Mouse (Mus musculus): ENCODE data around the gene Ttbk2. TPM values are rescaled to one million over a fixed set of nuclear protein-coding genes. Genes with fewer than 3 reads are reported as not detected.

The Ttbk2 gene
- 7.1 and 9.1 TPM in 2 replicates for polyA plus RNA-seq (2016; fragmentation: Nextera tagmentation; extraction: Ambion mirVana)

DNA sequence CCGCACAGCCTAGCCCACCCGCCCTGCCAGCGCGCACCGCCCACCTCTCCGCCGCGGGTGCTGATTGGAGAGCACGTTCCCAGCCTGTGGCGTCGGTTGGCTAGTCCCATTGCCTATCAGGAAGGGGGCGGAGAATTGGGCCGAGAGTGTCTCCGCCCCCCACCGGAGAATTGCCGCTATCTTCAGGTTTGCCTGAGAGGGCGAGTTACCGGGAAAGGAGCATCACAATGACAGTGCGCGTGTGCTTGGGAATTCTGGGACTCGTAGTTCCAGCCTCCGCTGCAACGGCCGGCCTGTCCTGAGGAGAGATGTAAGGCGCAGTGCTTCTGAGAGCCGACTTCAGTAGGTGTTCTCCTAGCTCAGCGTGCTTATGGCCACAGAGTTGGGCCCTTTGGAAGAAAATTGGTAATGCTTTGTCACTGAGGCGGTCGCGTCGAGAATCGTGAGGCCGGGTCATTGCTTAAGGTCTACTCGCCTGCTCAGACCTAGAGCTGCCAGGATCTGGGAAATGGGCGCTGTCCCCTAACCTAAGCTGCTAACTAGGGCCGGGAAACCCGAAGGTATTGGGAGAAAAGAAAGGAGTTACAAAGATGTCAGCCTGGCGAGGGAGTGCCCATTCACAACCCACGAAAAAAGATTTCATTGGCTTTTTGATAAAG is at the start of gene Ttbk2:
Gene Ttbk2 (minus strand): TSS at position 181 of the 659 bp plus-strand sequence.
- peak within 1 kb of the TSS; percentile 79 for H3K9ac ChIP-seq
- H3K36me3 ChIP-seq = no peaks in the 10 kb centered on the region
- H3K27ac ChIP-seq = peak within 1 kb of the TSS; percentile 64; the same call in 1 of the 2 replicates
- H3K9me3 ChIP-seq = no peaks in the 10 kb centered on the region
- peak within 1 kb of the TSS; percentile 69 for H3K4me2 ChIP-seq (replicated peaks)
- 0 out of 2 replicates have a peak, but pooled peaks cover 5% of the 10 kb centered on the region for H3K4me1 ChIP-seq
- H3K4me3 ChIP-seq = peak within 1 kb of the TSS; percentile 86
- peak; percentile 100 for ATAC-seq (ENCODE audit: insufficient number of reproducible peaks, insufficient read depth, low FRiP score, low TSS enrichment)
- no peaks in the 10 kb centered on the region for H3K27me3 ChIP-seq
- 1% methylated on average over 39 of the region's 39 CpGs for WGBS

DNA sequence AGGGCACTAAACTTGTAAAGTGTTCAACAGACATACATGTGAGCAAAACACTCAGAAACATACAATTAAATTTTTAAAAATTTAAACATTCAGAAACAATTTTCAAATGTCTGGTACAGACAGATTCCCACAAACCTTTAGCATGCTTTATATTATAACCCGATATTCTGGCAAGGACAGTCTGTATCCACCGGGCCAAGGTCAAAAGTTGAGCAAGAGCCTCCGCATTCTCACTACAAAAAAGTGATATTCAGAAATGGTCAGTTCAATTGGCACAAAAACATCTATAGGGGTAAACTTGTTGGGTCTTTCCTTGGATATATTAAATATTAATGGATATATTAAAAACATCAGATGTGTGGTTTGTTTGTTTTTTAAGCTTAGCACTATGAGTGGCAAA is 46.0 kb upstream of the Ttbk2 start:
- ATAC-seq (ENCODE audit: insufficient number of reproducible peaks, insufficient read depth, low FRiP score, low TSS enrichment) = no peak
- H3K9me3 ChIP-seq = no peaks in the 10 kb centered on the region
- no peaks in the 10 kb centered on the region for H3K4me1 ChIP-seq
- no peak overlapping the region for H3K4me3 ChIP-seq
- no peaks in the 10 kb centered on the region for H3K27me3 ChIP-seq
- H3K4me2 ChIP-seq (replicated peaks) = no peak overlapping the region
- H3K36me3 ChIP-seq = peaks cover 70% of the 10 kb centered on the region
- WGBS = 94% methylated on average over 3 of the region's 3 CpGs
- no peak overlapping the region for H3K9ac ChIP-seq
- H3K27ac ChIP-seq = no peak overlapping the region

DNA sequence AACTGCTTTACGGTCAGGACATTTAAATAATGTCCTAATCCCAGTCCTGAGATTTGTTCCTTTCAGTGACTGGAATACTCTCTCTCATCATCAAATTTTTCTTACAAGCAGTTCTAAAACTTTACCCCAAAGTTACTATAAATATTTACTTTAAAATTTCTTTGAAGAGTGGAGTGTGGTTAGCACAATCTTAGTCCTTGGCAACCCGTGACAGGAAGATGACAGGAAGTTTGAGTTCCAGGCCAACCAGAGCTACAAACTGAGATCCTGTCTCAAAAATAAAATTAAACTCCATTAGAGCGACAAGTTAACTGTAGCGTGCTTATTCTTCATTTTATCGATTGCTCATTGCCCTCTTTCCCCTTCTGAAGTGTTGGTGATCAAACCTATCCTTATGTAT is 37.2 kb upstream of the Ttbk2 start:
- H3K9ac ChIP-seq = no peak overlapping the region
- WGBS = 86% methylated on average over 5 of the region's 5 CpGs
- no peaks in the 10 kb centered on the region for H3K27me3 ChIP-seq
- H3K27ac ChIP-seq = no peak overlapping the region
- no peaks in the 10 kb centered on the region for H3K9me3 ChIP-seq
- H3K4me3 ChIP-seq = no peak overlapping the region
- no peak for ATAC-seq (ENCODE audit: insufficient number of reproducible peaks, insufficient read depth, low FRiP score, low TSS enrichment)
- peaks cover 39% of the 10 kb centered on the region for H3K36me3 ChIP-seq
- H3K4me1 ChIP-seq = no peaks in the 10 kb centered on the region
- H3K4me2 ChIP-seq (replicated peaks) = no peak overlapping the region

DNA sequence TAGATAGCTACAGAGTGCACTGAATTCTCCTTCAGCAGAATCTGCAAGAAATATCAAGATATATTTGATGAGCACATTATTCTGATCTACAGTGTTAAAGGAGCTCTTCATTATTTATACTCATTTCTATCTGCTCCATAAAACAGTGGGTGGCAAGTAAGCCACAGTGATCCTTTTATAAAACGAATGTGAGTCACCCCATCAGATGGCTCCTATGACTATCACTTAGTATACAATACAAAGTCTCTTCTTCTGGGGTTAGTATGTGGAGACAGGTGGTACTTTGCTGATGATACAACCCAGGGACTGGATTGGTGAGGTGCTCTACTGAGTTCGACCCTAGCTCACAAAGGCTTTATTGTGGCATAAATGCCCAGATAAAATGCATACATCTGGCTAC is 22.8 kb upstream of the Ttbk2 start:
- Histone ChIP-seq H3K9me3 (no peaks in the 10 kb centered on the region), H3K4me1 (no peaks in the 10 kb centered on the region), H3K4me3 (no peak overlapping the region), H3K36me3 (peaks cover 52% of the 10 kb centered on the region), H3K4me2 (replicated peaks) (no peak overlapping the region), H3K9ac (no peak overlapping the region), H3K27me3 (no peaks in the 10 kb centered on the region), H3K27ac (no peak overlapping the region)
- WGBS = 91% methylated on average over 2 of the region's 2 CpGs
- ATAC-seq (ENCODE audit: insufficient number of reproducible peaks, insufficient read depth, low FRiP score, low TSS enrichment) = no peak

DNA sequence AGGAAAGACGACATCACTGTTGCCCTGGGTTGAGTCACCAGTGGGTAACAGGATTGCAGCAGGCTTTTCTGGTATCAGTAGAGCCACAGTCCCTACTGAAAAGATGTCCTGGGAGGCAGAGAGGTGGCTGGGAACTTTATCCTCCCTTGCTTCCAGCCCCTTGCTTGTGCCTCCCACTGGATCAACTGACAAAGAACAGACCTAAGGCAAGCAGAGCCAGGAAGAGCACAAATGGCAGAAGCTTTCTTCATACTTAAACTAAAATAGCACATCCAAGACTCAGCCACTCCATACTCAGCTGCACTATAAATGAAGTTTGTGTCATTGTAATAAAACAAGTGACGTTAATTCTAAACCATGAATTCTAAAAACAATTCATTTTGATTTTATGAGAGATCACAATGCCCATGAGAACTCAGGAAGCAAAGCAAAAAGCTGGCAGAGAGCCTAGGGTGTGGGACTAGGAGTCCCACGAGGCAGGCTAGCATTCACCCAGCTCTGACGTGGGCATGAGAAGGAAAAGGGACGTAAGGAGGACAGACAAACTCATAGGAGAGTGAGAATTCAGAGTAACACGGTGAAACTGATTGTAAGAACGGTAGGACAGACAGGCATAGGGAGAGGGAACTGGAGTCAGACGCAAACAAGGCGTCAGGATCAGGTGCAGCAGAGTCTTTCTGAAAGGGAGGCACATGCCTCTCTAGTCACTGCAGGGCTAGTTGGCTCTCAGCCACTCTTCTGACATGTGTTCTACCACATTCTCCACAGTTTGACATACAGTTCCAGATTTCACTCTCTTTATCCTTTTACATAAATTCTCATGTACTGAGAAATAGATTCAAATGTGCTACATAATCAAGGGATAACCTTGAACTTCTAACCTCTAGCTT is 21.3 kb upstream of the Ttbk2 start:
- Histone ChIP-seq H3K27ac (no peak overlapping the region), H3K4me3 (no peak overlapping the region), H3K4me2 (replicated peaks) (no peak overlapping the region), H3K9me3 (no peaks in the 10 kb centered on the region), H3K4me1 (no peaks in the 10 kb centered on the region), H3K9ac (no peak overlapping the region), H3K36me3 (peaks cover 53% of the 10 kb centered on the region), H3K27me3 (no peaks in the 10 kb centered on the region)
- ATAC-seq (ENCODE audit: insufficient number of reproducible peaks, insufficient read depth, low FRiP score, low TSS enrichment) = no peak
- 88% methylated on average over 9 of the region's 9 CpGs for WGBS

DNA sequence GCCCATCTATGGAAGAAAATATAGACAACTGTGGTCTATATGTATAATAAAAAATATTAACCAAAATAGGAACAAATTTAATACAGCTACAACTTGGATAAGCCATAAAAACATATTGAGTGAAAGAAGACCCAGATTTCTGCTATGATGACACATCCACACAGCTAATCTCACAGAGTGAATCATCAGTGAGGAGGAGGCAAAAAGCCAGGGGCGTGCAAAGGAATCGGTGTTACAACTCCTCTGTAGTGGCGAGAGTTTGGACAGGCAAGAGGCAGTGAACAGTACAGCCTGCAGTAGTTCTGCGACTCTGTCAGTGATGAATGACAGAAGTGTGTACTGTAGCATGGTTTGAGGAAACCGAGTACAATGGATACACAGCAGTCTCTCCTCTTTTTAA is 16.9 kb upstream of the Ttbk2 start:
- H3K4me2 ChIP-seq (replicated peaks) = no peak overlapping the region
- WGBS = 86% methylated on average over 5 of the region's 5 CpGs
- no peaks in the 10 kb centered on the region for H3K27me3 ChIP-seq
- no peaks in the 10 kb centered on the region for H3K4me1 ChIP-seq
- H3K4me3 ChIP-seq = no peak overlapping the region
- no peak for ATAC-seq (ENCODE audit: insufficient number of reproducible peaks, insufficient read depth, low FRiP score, low TSS enrichment)
- H3K27ac ChIP-seq = no peak overlapping the region
- H3K9ac ChIP-seq = no peak overlapping the region
- peaks cover 57% of the 10 kb centered on the region for H3K36me3 ChIP-seq
- H3K9me3 ChIP-seq = no peaks in the 10 kb centered on the region

DNA sequence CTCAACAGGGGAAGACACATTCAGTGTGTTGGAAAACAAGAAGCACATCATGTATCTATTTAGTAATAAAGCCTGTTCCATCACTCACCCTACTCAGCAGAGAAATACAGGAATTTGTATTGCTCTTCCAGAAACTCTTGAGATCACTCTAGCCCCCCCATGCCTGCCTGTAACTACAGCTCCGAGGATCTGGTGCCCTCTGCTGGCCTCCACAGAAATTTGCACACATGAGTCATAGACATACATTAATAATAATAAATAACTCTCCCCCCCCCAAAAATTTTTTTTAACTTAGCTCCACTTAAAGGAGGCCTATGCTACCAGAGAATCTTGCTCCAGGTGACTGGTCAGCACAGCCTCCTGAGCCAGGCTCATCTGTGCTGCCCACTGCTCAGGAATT is 16.2 kb upstream of the Ttbk2 start:
- Histone ChIP-seq H3K9me3 (no peaks in the 10 kb centered on the region), H3K4me1 (no peaks in the 10 kb centered on the region), H3K27ac (no peak overlapping the region), H3K4me2 (replicated peaks) (no peak overlapping the region), H3K4me3 (no peak overlapping the region), H3K27me3 (no peaks in the 10 kb centered on the region), H3K36me3 (peaks cover 56% of the 10 kb centered on the region), H3K9ac (no peak overlapping the region)
- WGBS = 11% methylated on average over 1 of the region's 1 CpGs
- no peak for ATAC-seq (ENCODE audit: insufficient number of reproducible peaks, insufficient read depth, low FRiP score, low TSS enrichment)

DNA sequence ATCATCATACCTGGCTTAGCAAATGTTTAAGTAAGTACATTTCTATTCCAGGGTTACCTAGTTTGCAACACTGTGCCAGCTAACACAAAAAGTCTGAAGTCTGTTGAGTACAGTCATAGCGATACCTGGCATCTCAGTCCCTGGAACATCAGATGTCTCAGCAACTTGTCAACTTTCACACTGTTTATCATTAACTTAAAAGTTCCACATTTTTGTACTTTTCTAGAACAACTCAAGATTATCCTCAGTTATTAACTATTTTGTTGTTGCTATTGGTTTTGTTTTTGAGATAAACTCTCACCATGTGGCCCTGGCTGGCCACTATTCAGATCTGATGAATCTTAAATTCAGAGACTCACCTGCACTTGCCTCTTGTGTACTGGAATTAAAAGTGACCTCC is 13.0 kb upstream of the Ttbk2 start:
- no peak overlapping the region for H3K4me2 ChIP-seq (replicated peaks)

DNA sequence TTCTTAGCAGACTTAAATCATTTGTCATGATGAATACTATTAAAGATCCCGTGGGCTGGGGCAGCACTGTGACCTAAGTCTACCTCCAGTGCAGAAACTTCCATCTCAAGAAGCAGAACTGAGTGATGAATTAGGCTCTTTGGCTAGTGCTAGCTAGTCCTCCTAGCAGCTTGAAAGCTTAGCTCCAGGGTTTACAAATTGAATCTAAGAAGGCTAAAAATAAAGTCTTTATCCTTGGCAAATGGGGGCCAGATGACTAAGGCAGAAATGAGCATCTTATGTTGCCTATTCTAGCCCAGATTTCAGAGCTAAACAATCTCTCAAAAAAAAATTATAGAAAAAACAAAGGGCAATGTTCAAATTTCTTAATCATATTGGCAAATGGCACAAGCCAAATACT is 10.3 kb upstream of the Ttbk2 start:
- Histone ChIP-seq H3K9me3 (no peaks in the 10 kb centered on the region), H3K4me2 (replicated peaks) (no peak overlapping the region), H3K4me3 (no peak overlapping the region), H3K9ac (no peak overlapping the region), H3K27me3 (no peaks in the 10 kb centered on the region), H3K4me1 (no peaks in the 10 kb centered on the region), H3K36me3 (peaks cover 35% of the 10 kb centered on the region), H3K27ac (no peak overlapping the region)
- WGBS = 76% methylated on average over 1 of the region's 1 CpGs
- ATAC-seq (ENCODE audit: insufficient number of reproducible peaks, insufficient read depth, low FRiP score, low TSS enrichment) = no peak

More for the DNA sequence above, 13.0 kb upstream of the Ttbk2 start:
- Histone ChIP-seq H3K27ac (no peak overlapping the region), H3K4me1 (no peaks in the 10 kb centered on the region), H3K9me3 (no peaks in the 10 kb centered on the region), H3K36me3 (peaks cover 51% of the 10 kb centered on the region), H3K4me3 (no peak overlapping the region), H3K27me3 (no peaks in the 10 kb centered on the region), H3K9ac (no peak overlapping the region)
- WGBS = 96% methylated on average over 1 of the region's 1 CpGs
- ATAC-seq (ENCODE audit: insufficient number of reproducible peaks, insufficient read depth, low FRiP score, low TSS enrichment) = no peak

DNA sequence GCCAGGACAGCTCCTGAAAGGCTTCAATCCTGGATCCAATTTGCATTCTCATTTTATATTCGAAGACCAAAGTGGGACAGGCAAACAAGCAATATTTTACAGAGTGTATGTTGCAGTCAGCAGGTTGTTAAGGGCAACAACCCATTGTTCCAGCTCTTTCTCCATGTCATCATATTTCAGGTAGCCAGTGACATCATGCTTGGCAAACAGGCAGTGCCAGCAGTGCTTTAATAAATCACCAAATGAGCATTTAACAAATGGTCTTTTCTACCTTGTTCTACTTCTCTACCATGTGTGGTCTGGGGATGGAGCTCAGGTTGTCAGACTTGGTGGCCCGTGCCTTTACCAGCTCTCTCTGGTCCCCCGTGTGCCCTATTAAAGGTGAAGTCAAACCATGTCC is 7.7 kb upstream of the Ttbk2 start:
- Histone ChIP-seq H3K4me2 (replicated peaks) (no peak overlapping the region), H3K36me3 (peaks cover 19% of the 10 kb centered on the region), H3K27me3 (no peaks in the 10 kb centered on the region), H3K9ac (no peak overlapping the region), H3K27ac (no peak overlapping the region), H3K9me3 (no peaks in the 10 kb centered on the region), H3K4me3 (no peak overlapping the region), H3K4me1 (no peaks in the 10 kb centered on the region)
- WGBS = 83% methylated on average over 3 of the region's 3 CpGs
- no peak for ATAC-seq (ENCODE audit: insufficient number of reproducible peaks, insufficient read depth, low FRiP score, low TSS enrichment)

DNA sequence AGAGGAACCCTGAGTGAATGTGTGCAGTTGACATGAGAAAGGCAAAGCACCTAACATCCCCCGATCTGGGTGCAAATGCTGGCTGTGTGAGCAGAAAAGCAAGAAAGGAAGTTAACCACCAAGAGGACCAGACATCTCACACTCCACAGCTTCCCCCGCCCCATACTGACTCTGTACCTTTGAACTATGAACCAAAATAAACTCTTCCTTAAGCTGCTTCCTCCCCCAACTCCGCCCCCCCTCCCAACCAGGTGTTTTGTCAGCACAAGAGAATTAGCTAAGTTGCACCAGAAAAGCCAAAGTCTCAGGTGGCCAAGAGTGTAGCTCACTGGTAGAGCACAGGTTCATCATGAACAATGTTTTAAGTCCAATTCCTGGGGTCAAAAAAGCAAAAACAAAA is 2.7 kb upstream of the Ttbk2 start:
- Histone ChIP-seq H3K36me3 (no peaks in the 10 kb centered on the region), H3K9me3 (no peaks in the 10 kb centered on the region), H3K4me2 (replicated peaks) (no peak overlapping the region), H3K4me3 (no peak overlapping the region), H3K9ac (no peak overlapping the region), H3K27ac (no peak overlapping the region), H3K4me1 (0 out of 2 replicates have a peak, but pooled peaks cover 5% of the 10 kb centered on the region), H3K27me3 (no peaks in the 10 kb centered on the region)
- WGBS = 76% methylated on average over 3 of the region's 3 CpGs
- ATAC-seq (ENCODE audit: insufficient number of reproducible peaks, insufficient read depth, low FRiP score, low TSS enrichment) = no peak

DNA sequence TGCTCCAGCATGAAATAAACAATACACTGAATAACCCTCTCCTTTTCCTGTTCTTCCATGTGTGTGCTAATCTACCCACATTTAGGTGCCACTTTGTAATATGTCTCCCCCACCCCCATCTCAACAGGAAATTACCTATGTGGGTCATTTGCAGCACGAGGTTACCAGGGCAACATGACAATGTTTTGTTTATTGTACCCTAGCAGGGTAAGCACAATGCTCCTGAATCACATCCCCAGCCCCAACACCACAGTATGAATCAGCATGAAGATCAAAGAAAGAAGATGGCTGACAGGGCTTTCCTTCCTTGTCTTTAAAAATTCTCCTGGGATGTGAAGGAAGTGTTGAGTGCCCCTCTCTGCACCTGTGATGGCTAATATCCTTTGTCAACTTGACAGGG is 2.2 kb upstream of the Ttbk2 start:
- Histone ChIP-seq H3K9ac (no peak overlapping the region), H3K9me3 (no peaks in the 10 kb centered on the region), H3K4me3 (no peak overlapping the region), H3K27ac (no peak overlapping the region), H3K4me1 (0 out of 2 replicates have a peak, but pooled peaks cover 5% of the 10 kb centered on the region), H3K36me3 (no peaks in the 10 kb centered on the region), H3K4me2 (replicated peaks) (no peak overlapping the region), H3K27me3 (no peaks in the 10 kb centered on the region)
- no peak for ATAC-seq (ENCODE audit: insufficient number of reproducible peaks, insufficient read depth, low FRiP score, low TSS enrichment)
- WGBS = 48% methylated on average over 1 of the region's 1 CpGs
